Mouse (Mus musculus): ENCODE measurements around the gene Pih1d1.

DNA sequence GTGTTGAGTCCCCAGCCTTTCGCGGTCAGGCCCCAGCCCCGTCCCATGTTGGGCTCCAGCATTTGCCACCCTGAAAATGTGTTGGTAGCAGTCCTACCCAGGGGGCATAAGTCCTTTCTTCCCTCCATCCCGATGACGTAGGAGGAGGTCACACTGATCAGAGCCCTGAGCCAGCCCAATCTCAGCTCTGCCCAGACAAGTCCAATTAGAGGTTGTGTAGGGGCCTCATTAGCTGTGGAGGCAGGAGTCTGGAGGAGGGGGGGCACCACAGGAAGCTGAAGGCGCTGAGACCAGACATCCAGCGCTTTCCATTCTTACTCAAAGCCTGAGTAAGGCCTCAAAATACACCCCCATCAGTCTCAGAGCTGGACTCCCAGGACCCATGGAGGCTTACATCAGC is 31.8 kb downstream of the Pih1d1 start:
- TF ChIP-seq EP300 (IDR thresholded peaks at IDR 0.05; ENCODE audit: low read depth in 1 of 2, low read length in 2 of 2), result no peak
- TF ChIP-seq E2F4 (IDR thresholded peaks at IDR 0.05; ENCODE audit: borderline replicate concordance, low read depth, low read length), result no peak
- no peak for TF ChIP-seq CTCF (IDR thresholded peaks at IDR 0.05 in 2 of 3, conservative IDR thresholded peaks at IDR 0.05 in 1 of 3; ENCODE audit: control insufficient read depth in 1 of 3, insufficient read depth in 1 of 3, low read depth in 2 of 3, low read length in 3 of 3, poor library complexity in 1 of 3, severe bottlenecking in 1 of 3)
- no peak for TF ChIP-seq ZKSCAN1 (IDR thresholded peaks at IDR 0.05; ENCODE audit: low read depth, low read length)
- no peak for TF ChIP-seq ZNF384 (IDR thresholded peaks at IDR 0.05; ENCODE audit: low read depth, low read length)
- no peak for TF ChIP-seq POLR2A (IDR thresholded peaks at IDR 0.05; ENCODE audit: control insufficient read depth in 1 of 2, insufficient read depth in 1 of 2, low read depth in 1 of 2, low read length in 2 of 2, poor library complexity in 1 of 2)
- no peak for TF ChIP-seq UBTF (IDR thresholded peaks at IDR 0.05; ENCODE audit: borderline replicate concordance, insufficient read depth, low read depth, low read length)
- no peak for TF ChIP-seq MAFK (IDR thresholded peaks at IDR 0.05; ENCODE audit: borderline replicate concordance, low read depth, low read length)
- TF ChIP-seq CHD2 (IDR thresholded peaks at IDR 0.05; ENCODE audit: low read length), result no peak
- TF ChIP-seq MAX (IDR thresholded peaks at IDR 0.05; ENCODE audit: low read length), result no peak
